Mouse (Mus musculus) midbrain, embryonic 12.5 days (tissue): ENCODE results near the gene Il16. TPM values are rescaled to one million over a fixed set of nuclear protein-coding genes. Genes with fewer than 3 reads are reported as not detected.

Source experiments
- ATAC-seq: fragments of 200-750 bp; cut with Nextera tagmentation; 2 replicates; pipeline ENCODE4 v1.8.0; 2017; ENCODE audit warnings: low read depth, moderate TSS enrichment, moderate library complexity; ENCODE audit not compliant: low FRiP score
- H3K27ac ChIP-seq: fragments of 300-500 bp; sonication (generic); replicated peaks from 2 replicates; pipeline ENCODE4 v1.5.1; 2016; ENCODE audit warnings: mild to moderate bottlenecking
- H3K27me3 ChIP-seq: fragments of 300-500 bp; sonication (generic); 2 replicates; pipeline ENCODE4 v1.6.1; 2016; ENCODE audit warnings: mild to moderate bottlenecking
- H3K36me3 ChIP-seq: fragments of 300-500 bp; sonication (generic); 2 replicates; pipeline ENCODE4 v1.6.1; 2016
- H3K4me1 ChIP-seq: fragments of 300-500 bp; sonication (generic); 2 replicates; pipeline ENCODE4 v1.6.1; 2016
- H3K4me2 ChIP-seq: fragments of 300-500 bp; sonication (generic); replicated peaks from 2 replicates; pipeline ENCODE4 v1.6.1; 2016; ENCODE audit warnings: mild to moderate bottlenecking, moderate library complexity
- H3K4me3 ChIP-seq: fragments of 300-500 bp; sonication (generic); 2 replicates; pipeline ENCODE4 v1.5.1; 2016; ENCODE audit warnings: mild to moderate bottlenecking
- H3K9ac ChIP-seq: fragments of 300-500 bp; sonication (generic); replicated peaks from 2 replicates; pipeline ENCODE4 v1.6.1; 2016; ENCODE audit warnings: mild to moderate bottlenecking, moderate library complexity
- H3K9me3 ChIP-seq: fragments of 300-500 bp; sonication (generic); 2 replicates; pipeline ENCODE4 v1.6.1; 2016; ENCODE audit warnings: mild to moderate bottlenecking
- WGBS: fragments of 180-500 bp; shearing (Covaris S2); methylation state at CpG from one replicate; pipeline ENCODE4 v1.1.7; 2016; 5-methylcytosine and 5-hydroxymethylcytosine counted together
- polyA plus RNA-seq: library from polyadenylated mRNA; unstranded; fragments of >200 nt; fragmentation: Nextera tagmentation; extraction: Ambion mirVana; gene quantifications from 2 replicates; pipeline ENCODE4 v1.2.1, GENCODE M21; 2016

Il16 gene
- polyA plus RNA-seq, 1 experiment from 2014 or later, result 1.4 TPM

DNA sequence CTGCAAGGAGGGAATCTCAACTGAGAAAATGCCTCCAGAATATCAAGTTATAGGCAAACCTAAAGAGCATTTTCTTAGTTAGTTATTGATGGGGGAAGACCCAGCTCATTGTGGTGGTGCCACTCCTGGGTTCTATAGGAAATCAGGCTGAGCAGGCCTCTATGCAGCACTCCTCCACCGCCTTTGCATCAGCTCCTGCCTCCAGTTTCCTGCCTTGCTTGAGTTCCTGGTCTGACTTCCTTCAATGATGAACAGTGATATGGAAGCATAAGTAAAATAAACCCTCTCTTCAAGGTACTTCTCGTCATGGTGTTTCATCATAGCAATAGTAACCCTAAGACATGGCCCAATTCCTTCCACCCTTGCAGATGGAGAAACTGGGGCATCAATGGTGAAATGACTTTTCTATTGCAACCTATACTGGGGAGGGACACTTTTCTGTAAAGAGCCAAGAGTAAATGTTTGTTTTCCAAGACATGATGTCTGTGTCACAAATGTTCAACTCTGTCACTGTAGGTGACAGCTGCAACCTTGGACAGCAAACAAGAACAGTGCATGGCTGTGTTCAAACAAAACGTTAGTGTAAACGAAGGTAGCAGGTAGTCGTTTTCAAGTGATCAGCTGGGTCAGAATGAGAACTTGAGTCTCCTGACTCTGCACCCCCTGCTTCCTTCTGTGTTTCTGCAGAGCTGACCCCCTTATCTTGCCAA is 77.4 kb downstream of the Il16 start:
- H3K9ac ChIP-seq, result no peak overlapping the region
- no peak overlapping the region for H3K4me3 ChIP-seq
- no peaks in the 10 kb centered on the region for H3K27me3 ChIP-seq
- H3K4me2 ChIP-seq, result no peak overlapping the region
- H3K27ac ChIP-seq, result no peak overlapping the region
- no peak for ATAC-seq
- H3K9me3 ChIP-seq, result no peaks in the 10 kb centered on the region
- H3K36me3 ChIP-seq, result no peaks in the 10 kb centered on the region
- H3K4me1 ChIP-seq, result no peaks in the 10 kb centered on the region
- 88% methylated on average over 5 of the region's 5 CpGs for WGBS

DNA sequence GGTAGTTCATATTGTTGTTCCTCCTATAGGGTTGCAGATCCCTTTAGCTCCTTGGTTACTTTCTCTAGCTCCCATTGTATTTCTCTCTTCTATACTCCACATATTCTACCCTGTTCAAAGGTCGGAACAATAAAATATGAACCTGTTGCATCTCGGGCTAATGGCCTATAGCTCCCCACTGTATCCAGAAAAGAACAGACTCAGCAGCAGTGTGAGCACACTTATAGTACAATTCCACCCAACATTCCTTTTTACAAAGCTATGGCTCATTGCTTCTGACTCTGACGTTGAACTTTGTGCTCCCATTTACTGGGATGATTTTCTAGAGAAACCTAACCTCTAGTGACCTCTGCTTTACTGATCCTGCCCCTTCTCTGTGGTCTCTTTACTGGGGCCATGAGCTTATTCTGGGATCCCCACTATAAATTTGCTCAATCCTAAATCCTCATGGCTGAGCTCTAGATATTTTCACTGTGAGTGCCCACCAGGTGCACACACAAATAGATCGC is 79.4 kb downstream of the Il16 start:
- no peak overlapping the region for H3K27ac ChIP-seq
- 88% methylated on average over 4 of the region's 4 CpGs for WGBS
- H3K4me1 ChIP-seq, result no peaks in the 10 kb centered on the region
- H3K9ac ChIP-seq, result no peak overlapping the region
- H3K36me3 ChIP-seq, result no peaks in the 10 kb centered on the region
- ATAC-seq, result no peak
- H3K4me3 ChIP-seq, result no peak overlapping the region
- H3K27me3 ChIP-seq, result no peaks in the 10 kb centered on the region
- H3K9me3 ChIP-seq, result no peaks in the 10 kb centered on the region
- H3K4me2 ChIP-seq, result no peak overlapping the region

DNA sequence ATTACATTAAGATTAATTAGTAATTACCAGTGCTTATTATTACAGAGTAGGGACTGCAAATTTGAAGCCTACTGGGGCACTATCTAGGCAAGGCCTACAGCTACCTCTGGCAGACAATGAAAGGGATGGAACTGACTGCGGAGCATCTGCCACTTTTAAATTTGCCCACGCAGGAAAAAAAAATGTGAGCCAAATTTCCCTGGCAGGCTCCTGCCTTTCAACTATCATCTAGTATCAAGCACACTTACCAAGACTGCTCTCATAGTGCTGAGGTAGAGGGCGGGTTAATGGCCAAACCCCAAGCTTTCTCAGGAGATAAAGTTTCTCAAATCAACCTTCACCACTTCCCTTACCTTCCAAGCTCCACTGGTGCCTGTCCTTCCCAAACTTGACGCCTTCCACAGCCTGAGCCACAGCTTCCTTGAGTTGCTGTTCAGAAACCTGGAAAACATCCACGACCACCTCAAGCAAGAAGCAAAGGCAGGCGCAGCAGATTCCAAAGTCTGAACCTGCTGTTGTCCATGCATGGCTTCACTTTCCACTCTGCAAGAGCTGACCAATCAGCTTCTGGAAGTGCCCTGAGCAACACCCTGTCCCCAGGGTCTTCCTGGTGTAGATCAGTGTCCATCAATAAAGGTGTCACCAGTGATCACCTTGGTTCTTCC is 82.7 kb downstream of the Il16 start:
- ATAC-seq, result no peak
- Histone ChIP-seq H3K27me3 (no peaks in the 10 kb centered on the region), H3K4me3 (no peak overlapping the region), H3K4me1 (no peaks in the 10 kb centered on the region), H3K36me3 (no peaks in the 10 kb centered on the region), H3K9ac (no peak overlapping the region), H3K4me2 (no peak overlapping the region), H3K9me3 (no peaks in the 10 kb centered on the region), H3K27ac (no peak overlapping the region)
- 87% methylated on average over 6 of the region's 6 CpGs for WGBS

DNA sequence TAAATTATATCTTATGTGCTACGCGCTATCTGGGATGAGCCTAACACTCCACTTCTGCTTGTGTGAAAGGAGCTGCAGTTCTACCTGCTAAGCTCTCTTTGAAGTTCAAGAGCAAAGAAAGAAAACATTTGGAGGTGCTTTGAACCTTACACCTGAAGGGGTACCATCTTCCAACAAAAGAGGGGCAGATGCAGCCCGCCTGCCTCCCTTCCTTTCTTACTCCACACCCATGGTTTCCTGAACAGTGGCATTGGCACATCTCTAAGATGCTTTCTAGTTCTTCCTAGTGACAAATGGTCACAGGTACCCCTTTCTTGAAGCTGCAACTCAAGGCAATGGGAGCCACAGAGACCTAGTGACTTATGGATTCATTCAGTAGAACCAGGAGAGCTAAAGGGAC is 83.8 kb downstream of the Il16 start:
- WGBS, result 88% methylated on average over 3 of the region's 3 CpGs
- H3K36me3 ChIP-seq, result no peaks in the 10 kb centered on the region
- H3K27ac ChIP-seq, result no peak overlapping the region
- no peak overlapping the region for H3K4me3 ChIP-seq
- H3K4me2 ChIP-seq, result no peak overlapping the region
- no peak for ATAC-seq
- no peaks in the 10 kb centered on the region for H3K27me3 ChIP-seq
- no peaks in the 10 kb centered on the region for H3K4me1 ChIP-seq
- no peaks in the 10 kb centered on the region for H3K9me3 ChIP-seq
- no peak overlapping the region for H3K9ac ChIP-seq

DNA sequence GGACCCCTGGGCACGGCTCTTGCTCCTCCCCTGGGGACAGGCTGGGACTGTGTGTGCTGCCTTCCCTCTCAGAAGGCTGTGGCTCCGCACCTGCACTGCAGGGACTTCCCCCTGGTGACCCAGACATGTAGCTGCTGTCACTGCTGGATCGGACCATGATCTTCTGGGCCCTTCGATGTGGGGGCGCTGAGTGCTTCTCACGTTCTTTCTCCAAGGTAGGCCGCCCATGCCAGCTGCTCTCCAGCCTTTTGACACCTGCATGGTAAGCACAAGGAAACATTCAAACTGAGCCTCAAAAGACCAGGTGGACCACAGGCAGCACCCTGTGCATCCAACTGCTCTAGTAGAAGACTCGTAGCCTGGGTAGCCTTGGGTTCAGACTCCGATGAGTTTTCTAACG is 84.5 kb downstream of the Il16 start:
- H3K36me3 ChIP-seq, result no peaks in the 10 kb centered on the region
- H3K9me3 ChIP-seq, result no peaks in the 10 kb centered on the region
- ATAC-seq, result no peak
- H3K9ac ChIP-seq, result no peak overlapping the region
- H3K27ac ChIP-seq, result no peak overlapping the region
- H3K4me1 ChIP-seq, result no peaks in the 10 kb centered on the region
- no peak overlapping the region for H3K4me2 ChIP-seq
- H3K27me3 ChIP-seq, result no peaks in the 10 kb centered on the region
- 93% methylated on average over 10 of the region's 10 CpGs for WGBS
- no peak overlapping the region for H3K4me3 ChIP-seq

DNA sequence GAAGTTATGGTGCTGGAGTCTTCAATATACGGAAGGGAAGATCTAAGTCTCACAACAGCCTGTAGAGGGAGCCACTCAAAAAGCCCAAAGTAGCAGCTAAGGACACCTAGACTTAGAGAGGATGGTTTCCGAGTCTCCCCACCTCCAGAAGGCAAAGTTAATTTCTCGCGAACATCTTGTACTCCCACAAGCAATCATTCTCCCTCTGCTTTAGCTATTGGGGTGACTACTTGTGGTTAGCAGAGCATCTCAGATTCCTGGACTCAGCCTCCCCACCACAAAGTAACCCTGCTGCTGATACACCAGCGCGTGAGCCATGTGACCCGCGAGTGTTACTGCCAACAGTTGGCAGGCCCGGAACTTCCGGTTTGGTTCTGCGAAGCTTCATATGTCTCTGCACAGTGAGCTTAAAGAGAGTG is 85.2 kb downstream of the Il16 start:
- H3K27ac ChIP-seq, result no peak overlapping the region
- no peaks in the 10 kb centered on the region for H3K36me3 ChIP-seq
- H3K27me3 ChIP-seq, result no peaks in the 10 kb centered on the region
- no peaks in the 10 kb centered on the region for H3K9me3 ChIP-seq
- no peaks in the 10 kb centered on the region for H3K4me1 ChIP-seq
- no peak overlapping the region for H3K4me2 ChIP-seq
- H3K4me3 ChIP-seq, result no peak overlapping the region
- H3K9ac ChIP-seq, result no peak overlapping the region
- WGBS, result 92% methylated on average over 11 of the region's 11 CpGs
- no peak for ATAC-seq

DNA sequence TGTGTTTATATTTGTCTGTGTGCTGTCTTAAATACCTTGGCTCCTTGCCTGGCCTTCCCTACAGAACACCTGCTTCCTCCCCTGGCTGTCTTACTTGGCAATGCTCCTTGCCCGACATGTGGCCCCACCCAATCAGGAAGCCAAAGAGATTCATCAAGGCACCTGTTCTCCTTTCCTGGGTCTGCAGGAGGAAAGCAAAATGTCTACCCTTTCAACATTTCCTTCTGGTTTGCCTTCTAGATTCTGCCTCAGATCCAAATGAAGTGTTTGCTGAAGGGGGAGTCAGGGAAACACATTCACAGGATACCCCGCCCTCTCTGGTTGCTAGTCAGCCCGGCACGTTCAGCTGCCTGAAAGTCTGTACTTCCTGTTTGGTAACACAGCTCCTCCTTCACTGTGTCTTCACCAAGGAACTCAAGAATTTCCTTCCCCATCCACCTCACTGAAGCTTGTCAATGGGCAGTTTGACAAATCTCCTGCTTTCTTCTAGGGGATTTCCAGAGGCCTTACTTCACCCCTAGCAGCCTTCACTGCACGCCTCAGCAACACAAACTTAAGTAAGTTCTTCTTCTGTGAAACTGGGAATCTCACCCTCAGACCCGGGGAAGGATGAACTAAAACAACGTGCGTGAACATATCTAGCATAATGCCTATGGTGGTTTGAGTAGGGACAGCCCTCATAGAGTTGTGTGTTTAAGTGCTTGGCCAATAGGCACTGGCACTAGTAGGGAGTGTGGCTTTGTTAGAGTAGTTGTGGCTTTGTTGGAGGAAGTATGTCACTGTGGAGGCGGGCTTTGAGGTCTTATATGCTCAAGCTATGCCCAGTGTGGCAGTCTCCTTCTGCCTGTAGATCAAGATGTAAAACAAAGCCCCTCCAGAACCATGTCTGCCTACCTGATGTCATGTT is 86.1 kb downstream of the Il16 start:
- Histone ChIP-seq H3K9ac (no peak overlapping the region), H3K9me3 (no peaks in the 10 kb centered on the region), H3K36me3 (no peaks in the 10 kb centered on the region), H3K4me3 (no peak overlapping the region), H3K27ac (no peak overlapping the region), H3K4me1 (no peaks in the 10 kb centered on the region), H3K27me3 (no peaks in the 10 kb centered on the region), H3K4me2 (no peak overlapping the region)
- no peak for ATAC-seq
- WGBS, result 85% methylated on average over 9 of the region's 9 CpGs

DNA sequence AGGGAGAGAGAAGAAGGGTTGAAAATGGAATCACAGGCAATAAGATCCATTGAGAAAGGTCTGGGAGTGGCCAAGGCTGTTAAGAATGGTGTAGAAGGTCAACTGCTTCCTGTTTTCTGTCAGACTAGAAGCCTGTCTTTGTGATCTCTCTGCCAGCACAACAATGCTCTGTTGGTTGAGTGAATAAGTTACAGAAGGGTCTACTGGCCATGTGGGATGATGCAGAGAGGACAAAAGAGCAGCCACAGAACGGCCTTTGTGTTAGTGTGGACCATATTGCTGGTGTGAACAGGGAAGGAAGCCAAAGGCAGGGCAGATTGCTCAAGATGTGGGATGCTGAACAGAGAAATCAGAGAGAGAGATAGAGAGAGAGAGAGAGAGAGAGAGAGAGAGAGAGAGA is 86.8 kb downstream of the Il16 start:
- Histone ChIP-seq H3K9me3 (no peaks in the 10 kb centered on the region), H3K4me1 (no peaks in the 10 kb centered on the region), H3K27me3 (no peaks in the 10 kb centered on the region), H3K4me2 (no peak overlapping the region), H3K27ac (no peak overlapping the region), H3K36me3 (no peaks in the 10 kb centered on the region), H3K4me3 (no peak overlapping the region), H3K9ac (no peak overlapping the region)
- ATAC-seq, result no peak
- 90% methylated on average over 1 of the region's 1 CpGs for WGBS

DNA sequence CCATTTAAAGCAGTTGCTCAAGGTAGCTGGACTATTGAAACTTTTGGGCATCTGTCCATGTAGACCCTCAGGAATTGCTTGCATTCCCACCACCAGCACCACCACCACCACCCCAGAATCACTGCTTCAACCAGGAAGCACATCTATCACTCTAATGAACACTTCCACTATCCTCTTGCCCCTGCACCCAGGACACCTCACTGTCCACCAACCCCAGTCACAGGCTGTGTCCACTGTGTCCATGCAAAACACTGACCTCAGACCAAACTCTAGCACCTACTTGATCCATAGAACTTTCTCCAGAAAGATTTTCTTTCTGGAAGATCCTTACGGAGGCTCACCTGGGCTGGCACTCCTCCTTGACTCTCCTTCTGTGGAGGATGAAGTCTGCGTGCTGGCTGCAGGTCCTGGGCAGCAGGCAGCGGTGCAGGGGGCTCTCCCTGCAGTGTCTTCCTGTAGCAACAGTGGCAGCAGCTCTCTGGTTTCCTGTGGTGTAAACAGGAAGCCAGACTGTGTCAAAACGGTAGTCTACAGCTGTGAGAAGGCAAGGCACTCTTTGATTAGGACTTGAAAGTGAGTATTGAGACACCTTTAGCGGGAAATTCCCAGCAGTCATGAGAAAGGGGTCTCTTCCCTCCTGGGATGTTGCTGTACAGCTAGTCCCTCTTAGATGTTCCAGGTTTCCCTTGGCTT is 90.4 kb downstream of the Il16 start:
- Histone ChIP-seq H3K27ac (no peak overlapping the region), H3K4me3 (no peak overlapping the region), H3K9ac (no peak overlapping the region), H3K4me1 (no peaks in the 10 kb centered on the region), H3K36me3 (no peaks in the 10 kb centered on the region), H3K9me3 (no peaks in the 10 kb centered on the region), H3K4me2 (no peak overlapping the region), H3K27me3 (no peaks in the 10 kb centered on the region)
- ATAC-seq, result no peak
- WGBS, result 81% methylated on average over 5 of the region's 5 CpGs

DNA sequence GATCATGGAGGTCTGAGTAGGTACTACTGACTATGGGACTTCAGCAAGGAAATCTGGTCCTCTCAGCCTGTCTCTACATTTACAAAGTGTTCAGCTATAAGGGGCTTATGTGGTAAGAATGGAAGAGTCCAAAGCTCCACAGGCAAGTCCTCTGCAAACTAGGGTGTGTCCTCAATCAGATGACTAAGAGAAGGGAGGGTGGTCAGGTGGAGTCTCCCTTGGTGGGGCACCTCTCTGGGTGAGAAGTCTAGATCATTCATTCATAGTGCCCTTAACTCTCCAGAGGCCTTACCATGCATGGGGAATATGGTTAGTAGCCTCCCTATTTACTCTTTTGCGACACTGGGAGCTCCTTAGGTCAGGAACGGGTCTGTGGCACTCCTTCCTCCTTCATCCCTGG is 91.3 kb downstream of the Il16 start:
- Histone ChIP-seq H3K9ac (no peak overlapping the region), H3K36me3 (no peaks in the 10 kb centered on the region), H3K27ac (no peak overlapping the region), H3K4me2 (no peak overlapping the region), H3K9me3 (no peaks in the 10 kb centered on the region), H3K4me3 (no peak overlapping the region), H3K4me1 (no peaks in the 10 kb centered on the region), H3K27me3 (0 out of 2 replicates have a peak, but pooled peaks cover under 1% of the 10 kb centered on the region)
- WGBS, result 81% methylated on average over 2 of the region's 2 CpGs
- no peak for ATAC-seq

DNA sequence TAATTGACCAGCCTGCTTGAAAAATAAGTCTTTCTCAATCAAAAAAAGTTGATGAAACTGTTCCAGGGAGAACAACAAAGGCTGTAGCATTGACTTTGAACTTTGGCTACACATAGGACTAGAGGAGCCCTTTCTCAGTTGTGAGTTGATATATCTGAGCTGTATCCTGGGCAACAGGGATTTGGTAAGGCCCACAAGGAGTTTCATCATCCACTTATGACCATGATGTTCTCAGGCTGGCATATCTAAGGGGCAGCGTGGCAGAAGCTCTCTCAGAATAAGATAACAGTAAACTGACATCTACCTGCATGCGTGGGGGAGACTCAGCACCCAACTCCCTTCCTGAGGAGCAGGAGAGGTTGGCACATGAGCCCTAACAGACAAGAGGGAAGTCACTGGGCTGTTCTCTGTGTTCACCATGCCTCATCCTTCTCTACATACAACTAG is 91.9 kb downstream of the Il16 start:
- WGBS, result 87% methylated on average over 2 of the region's 2 CpGs
- no peaks in the 10 kb centered on the region for H3K36me3 ChIP-seq
- H3K4me1 ChIP-seq, result no peaks in the 10 kb centered on the region
- H3K27me3 ChIP-seq, result 0 out of 2 replicates have a peak, but pooled peaks cover 4% of the 10 kb centered on the region
- H3K9me3 ChIP-seq, result no peaks in the 10 kb centered on the region
- H3K4me3 ChIP-seq, result no peak overlapping the region
- no peak overlapping the region for H3K27ac ChIP-seq
- no peak overlapping the region for H3K9ac ChIP-seq
- no peak overlapping the region for H3K4me2 ChIP-seq
- ATAC-seq, result no peak
